Mouse (Mus musculus) B cell, adult 67 days (primary cell): ENCODE data around the gene Gabrr1. TPM values are rescaled to one million over a fixed set of nuclear protein-coding genes. Genes with fewer than 3 reads are reported as not detected.

Source experiments
- total RNA-seq, 2 experiments: library from RNA; stranded (reverse); gene quantifications; 4 replicates each; pipeline ENCODE4 v1.2.4; 2023

The Gabrr1 gene
- total RNA-seq: not detected

DNA sequence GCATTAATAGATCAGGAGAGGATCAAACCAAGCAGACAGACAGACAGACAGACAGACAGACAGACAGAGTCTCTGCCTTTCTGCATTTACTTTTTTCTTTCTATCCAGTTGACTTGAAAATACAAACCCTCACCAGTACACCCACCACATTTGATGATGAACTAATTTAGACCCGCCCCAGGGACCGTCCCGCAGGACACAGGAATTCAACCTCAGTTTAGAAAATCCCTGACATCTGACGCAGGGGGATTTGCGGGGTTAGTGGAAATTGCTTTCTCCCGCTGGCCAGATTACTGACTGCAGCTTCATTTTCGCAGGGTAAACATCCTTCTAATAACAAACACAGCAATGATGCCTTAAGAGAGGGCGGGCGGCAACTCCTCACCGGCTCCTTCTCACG lies at the start of gene Gabrr1:
Gene Gabrr1, plus strand, starts transcription at position 301 of the 400 bp plus-strand sequence.

DNA sequence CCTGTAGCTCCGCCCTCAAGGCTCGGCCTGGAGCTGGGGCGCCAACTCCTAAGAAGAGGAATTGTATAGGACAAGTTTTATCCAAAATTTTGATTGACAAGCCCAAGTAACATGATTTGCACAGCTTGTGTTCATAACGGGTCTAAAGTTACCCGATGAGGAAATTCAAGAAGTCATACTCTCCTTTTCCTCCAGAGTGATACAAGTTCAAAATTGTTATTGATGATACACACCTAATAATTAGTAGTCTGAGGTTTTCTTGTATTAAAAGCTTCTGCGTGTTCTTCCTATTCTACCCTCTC lies 57.4 kb downstream of the Gabrr1 start, which contains the start of gene Pm20d2:
Gene Pm20d2, minus strand, starts transcription at position 3 of the 302 bp plus-strand sequence.

DNA sequence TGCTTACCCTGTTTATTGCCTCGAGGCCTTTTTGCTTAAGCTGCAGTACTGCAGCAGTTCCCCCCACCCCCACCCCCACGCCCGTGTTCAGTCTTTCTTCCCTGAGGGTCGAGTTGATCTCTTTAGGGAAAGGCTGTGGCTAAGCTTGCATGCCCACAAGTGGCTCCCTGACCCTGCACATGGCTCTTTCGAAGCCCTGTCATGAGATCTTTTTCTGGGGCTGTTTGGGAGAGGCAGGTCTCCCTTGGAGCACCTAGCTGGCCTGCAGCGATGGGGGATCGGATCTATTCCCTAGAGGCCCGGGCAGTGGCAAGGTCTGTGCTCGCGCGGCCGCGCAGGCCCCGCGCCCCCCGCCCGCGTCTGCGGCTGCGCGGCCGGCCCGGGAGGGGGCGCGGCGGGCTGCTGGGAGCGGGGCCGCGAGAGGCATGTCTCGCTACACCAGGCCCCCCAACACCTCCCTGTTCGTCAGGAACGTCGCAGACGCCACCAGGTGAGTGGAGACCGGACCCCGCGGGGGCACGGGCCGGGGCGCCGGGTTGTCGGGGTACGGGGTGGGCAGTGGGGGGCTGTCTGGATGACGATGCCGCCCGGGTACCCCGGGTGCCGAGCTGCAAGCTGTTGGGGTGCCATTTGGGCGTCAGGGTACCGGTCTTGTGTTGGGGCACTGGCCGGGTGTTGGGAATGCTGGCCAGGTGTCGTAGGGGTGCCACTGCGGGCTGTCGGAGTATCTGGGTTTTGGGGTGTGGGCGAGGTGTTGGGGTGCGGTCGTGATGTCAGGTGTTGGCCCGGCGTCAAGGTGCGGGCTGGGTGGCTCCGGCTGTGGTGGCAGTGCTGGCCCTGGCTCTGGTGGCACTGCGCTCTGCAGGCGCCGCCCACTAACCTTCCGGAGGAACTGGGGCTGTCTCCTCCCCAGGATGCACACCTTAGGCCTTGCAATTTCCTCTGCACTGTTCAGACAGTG lies 76.8 kb downstream of the Gabrr1 start, which contains the start of gene Srsf12:
Gene Srsf12, plus strand, starts transcription at position 111 of the 961 bp plus-strand sequence.

Other genes with a start within 250 kb of the Gabrr1 start
- 1 to 10 TPM in 1 of 2 experiments, under 1 TPM in 1; 0.70 to 1.2 TPM for gene Ankrd6, start 181.7 kb upstream of the Gabrr1 start, total RNA-seq
- gene Rragd, start 149.5 kb upstream of the Gabrr1 start, total RNA-seq: 1 to 10 TPM; 1.2 to 2.3 TPM
- gene Ube2j1, start 101.1 kb upstream of the Gabrr1 start, total RNA-seq: 10 to 100 TPM; 90.2 to 94.7 TPM
- under 1 TPM; 0.42 to 0.55 TPM for gene Gabrr2, start 69.5 kb upstream of the Gabrr1 start, total RNA-seq
- gene Pm20d2, start 57.2 kb downstream of the Gabrr1 start, total RNA-seq: not detected
- under 1 TPM in 1 of 2 experiments, not detected in 1; 0.29 TPM for gene Srsf12, start 76.5 kb downstream of the Gabrr1 start, total RNA-seq
- gene Pnrc1, start 157.6 kb downstream of the Gabrr1 start, total RNA-seq: 100 to 1,000 TPM; 558 to 687 TPM
- gene Rngtt, start 177.8 kb downstream of the Gabrr1 start, total RNA-seq: 10 to 100 TPM; 43.4 to 46.4 TPM